Mouse (Mus musculus): ENCODE results near the gene Zkscan14. TPM values are rescaled to one million over a fixed set of nuclear protein-coding genes. Genes with fewer than 3 reads are reported as not detected.

Gene Zkscan14
- polyA plus RNA-seq, 1 experiment from 2014 or later = 5.5 TPM

GRCm38 (mm10) chr5:145190875-145191798, 10.5 kb downstream of the Zkscan14 start:
- peaks cover 26% of the 10 kb centered on the region for H3K4me1 ChIP-seq (ENCODE audit: insufficient read depth)
- 0 out of 2 replicates have a peak, but pooled peaks have one; percentile 3 for TF ChIP-seq CTCF (IDR thresholded peaks at IDR 0.05; ENCODE audit: low read depth)
- TF ChIP-seq EP300 (IDR thresholded peaks at IDR 0.05; ENCODE audit: low read depth) = no peak
- H3K27ac ChIP-seq (ENCODE audit: low read depth) = peak overlapping the region; percentile 91
- peak overlapping the region; percentile 78 for H3K4me3 ChIP-seq (ENCODE audit: low read depth, low read length)
- DNase-seq (peak; percentile 92), ATAC-seq (peak; percentile 95)
- H3K27me3 ChIP-seq (ENCODE audit: insufficient read depth, low read length) = no peaks in the 10 kb centered on the region
- WGBS (ENCODE audit: insufficient replicate concordance) = under 1% methylated on average over 41 of the region's 41 CpGs
- no peaks in the 10 kb centered on the region for H3K9me3 ChIP-seq (ENCODE audit: low read length)
- H3K4me2 ChIP-seq (ENCODE audit: low read depth, low read length) = peak overlapping the region; percentile 91
- peaks cover 41% of the 10 kb centered on the region for H3K36me3 ChIP-seq (replicated peaks; ENCODE audit: insufficient read depth, low read length)
- H3K9ac ChIP-seq (replicated peaks) = peak overlapping the region; percentile 94

- ATAC-seq = 0 out of 2 replicates have a peak, but pooled peaks have one; percentile 3
- Histone ChIP-seq H3K9me3 (ENCODE audit: low read length) (no peaks in the 10 kb centered on the region), H3K27ac (ENCODE audit: low read depth) (peak overlapping the region; percentile 91), H3K4me3 (ENCODE audit: low read depth, low read length) (peak overlapping the region; percentile 78), H3K9ac (replicated peaks) (peak overlapping the region; percentile 94), H3K4me1 (ENCODE audit: insufficient read depth) (peaks cover 26% of the 10 kb centered on the region), H3K36me3 (replicated peaks; ENCODE audit: insufficient read depth, low read length) (peaks cover 41% of the 10 kb centered on the region), H3K27me3 (ENCODE audit: insufficient read depth, low read length) (no peaks in the 10 kb centered on the region), H3K4me2 (ENCODE audit: low read depth, low read length) (peak overlapping the region; percentile 91)
- TF ChIP-seq EP300 (IDR thresholded peaks at IDR 0.05; ENCODE audit: low read depth) (no peak), CTCF (IDR thresholded peaks at IDR 0.05; ENCODE audit: low read depth) (no peak)
- 24% methylated on average over 5 of the region's 5 CpGs for WGBS (ENCODE audit: insufficient replicate concordance)
- DNase-seq = no peak
Observed at GRCm38 (mm10) chr5:145190373-145190772, 11.3 kb downstream of the Zkscan14 start.

DNA sequence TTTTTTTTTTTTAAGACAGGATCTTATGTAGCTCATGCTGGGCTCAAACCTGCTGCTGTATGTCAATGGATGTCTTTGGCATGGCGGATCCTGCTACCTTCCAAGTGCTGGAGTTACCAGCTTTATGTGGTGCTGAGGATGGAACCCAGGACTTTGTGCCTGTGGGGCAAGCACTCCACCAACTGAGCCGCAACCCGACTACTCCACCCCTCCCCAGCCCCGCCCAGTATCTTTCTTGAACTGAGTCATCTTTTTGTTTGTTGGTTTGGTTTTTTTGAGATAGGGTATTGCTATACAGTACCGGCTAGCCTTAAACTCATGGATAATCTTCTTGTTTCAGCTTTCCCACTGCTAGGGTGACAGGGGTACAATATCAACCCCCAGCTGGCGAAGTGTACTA, 12.3 kb downstream of the Zkscan14 start:
- Histone ChIP-seq H3K9ac (replicated peaks) (peak overlapping the region; percentile 94; the same call in 1 of the 2 replicates), H3K27me3 (ENCODE audit: insufficient read depth, low read length) (no peaks in the 10 kb centered on the region), H3K4me3 (ENCODE audit: low read depth, low read length) (no peak overlapping the region), H3K36me3 (replicated peaks; ENCODE audit: insufficient read depth, low read length) (peaks cover 39% of the 10 kb centered on the region), H3K4me1 (ENCODE audit: insufficient read depth) (peaks cover 26% of the 10 kb centered on the region), H3K27ac (ENCODE audit: low read depth) (no peak overlapping the region), H3K4me2 (ENCODE audit: low read depth, low read length) (peak overlapping the region; percentile 91), H3K9me3 (ENCODE audit: low read length) (no peaks in the 10 kb centered on the region)
- DNase-seq (no peak), ATAC-seq (no peak)
- 64% methylated on average over 6 of the region's 6 CpGs for WGBS (ENCODE audit: insufficient replicate concordance)
- no peak for TF ChIP-seq CTCF (IDR thresholded peaks at IDR 0.05; ENCODE audit: low read depth)
- TF ChIP-seq EP300 (IDR thresholded peaks at IDR 0.05; ENCODE audit: low read depth) = no peak

DNA sequence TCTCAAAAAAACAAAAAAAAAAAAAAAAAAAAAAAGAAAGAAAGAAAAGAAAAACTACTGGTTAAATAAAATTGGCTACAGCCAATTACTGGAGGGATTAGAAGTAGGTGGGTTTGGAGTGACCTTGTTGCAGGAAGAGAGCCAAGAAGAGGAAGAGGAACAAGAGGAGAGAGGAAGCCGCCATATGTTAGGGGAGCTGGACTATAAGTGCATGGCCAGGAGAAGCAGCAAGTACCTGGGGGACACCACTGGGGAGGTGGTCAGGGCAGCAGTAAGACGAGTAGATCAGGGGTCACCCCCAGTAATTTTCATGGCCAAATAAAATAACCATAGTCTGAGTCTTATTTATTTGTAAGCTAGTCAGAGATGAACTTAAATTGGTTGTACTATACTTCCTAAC, 16.4 kb downstream of the Zkscan14 start:
- H3K27me3 ChIP-seq (ENCODE audit: insufficient read depth, low read length) = no peaks in the 10 kb centered on the region
- DNase-seq (no peak), ATAC-seq (no peak)
- H3K27ac ChIP-seq (ENCODE audit: low read depth) = no peak overlapping the region
- no peaks in the 10 kb centered on the region for H3K9me3 ChIP-seq (ENCODE audit: low read length)
- peaks cover 15% of the 10 kb centered on the region for H3K4me1 ChIP-seq (ENCODE audit: insufficient read depth)
- 71% methylated on average over 2 of the region's 2 CpGs for WGBS (ENCODE audit: insufficient replicate concordance)
- no peak overlapping the region for H3K4me3 ChIP-seq (ENCODE audit: low read depth, low read length)
- no peak overlapping the region for H3K4me2 ChIP-seq (ENCODE audit: low read depth, low read length)
- no peak overlapping the region for H3K9ac ChIP-seq (replicated peaks)
- TF ChIP-seq EP300 (IDR thresholded peaks at IDR 0.05; ENCODE audit: low read depth) = no peak
- TF ChIP-seq CTCF (IDR thresholded peaks at IDR 0.05; ENCODE audit: low read depth) = no peak
- H3K36me3 ChIP-seq (replicated peaks; ENCODE audit: insufficient read depth, low read length) = peaks cover 77% of the 10 kb centered on the region

GRCm38 (mm10) chr5:145178461-145178980, 23.1 kb downstream of the Zkscan14 start:
- Histone ChIP-seq H3K9me3 (ENCODE audit: low read length) (no peaks in the 10 kb centered on the region), H3K4me1 (ENCODE audit: insufficient read depth) (no peaks in the 10 kb centered on the region), H3K27ac (ENCODE audit: low read depth) (peak overlapping the region; percentile 63), H3K9ac (replicated peaks) (no peak overlapping the region), H3K4me3 (ENCODE audit: low read depth, low read length) (peak overlapping the region; percentile 13; the same call in 1 of the 2 replicates), H3K36me3 (replicated peaks; ENCODE audit: insufficient read depth, low read length) (peaks cover 93% of the 10 kb centered on the region), H3K4me2 (ENCODE audit: low read depth, low read length) (peak overlapping the region; percentile 35), H3K27me3 (ENCODE audit: insufficient read depth, low read length) (no peaks in the 10 kb centered on the region)
- ATAC-seq (peak; percentile 77), DNase-seq (peak; percentile 32)
- TF ChIP-seq EP300 (IDR thresholded peaks at IDR 0.05; ENCODE audit: low read depth) (no peak), CTCF (IDR thresholded peaks at IDR 0.05; ENCODE audit: low read depth) (no peak)
- 61% methylated on average over 18 of the region's 18 CpGs for WGBS (ENCODE audit: insufficient replicate concordance)

- peak overlapping the region; percentile 92 for H3K9ac ChIP-seq (replicated peaks)
- peak; percentile 22 for ATAC-seq
- WGBS (ENCODE audit: insufficient replicate concordance) = 0% methylated on average over 26 of the region's 28 CpGs
- H3K9me3 ChIP-seq (ENCODE audit: low read length) = no peaks in the 10 kb centered on the region
- H3K27ac ChIP-seq (ENCODE audit: low read depth) = peak overlapping the region; percentile 91
- no peaks in the 10 kb centered on the region for H3K27me3 ChIP-seq (ENCODE audit: insufficient read depth, low read length)
- peaks cover 19% of the 10 kb centered on the region for H3K4me1 ChIP-seq (ENCODE audit: insufficient read depth)
- TF ChIP-seq CTCF (IDR thresholded peaks at IDR 0.05; ENCODE audit: low read depth) (no peak), EP300 (IDR thresholded peaks at IDR 0.05; ENCODE audit: low read depth) (no peak)
- peak overlapping the region; percentile 73 for H3K4me3 ChIP-seq (ENCODE audit: low read depth, low read length)
- H3K36me3 ChIP-seq (replicated peaks; ENCODE audit: insufficient read depth, low read length) = peaks cover 33% of the 10 kb centered on the region
- DNase-seq = no peak
- peak overlapping the region; percentile 85 for H3K4me2 ChIP-seq (ENCODE audit: low read depth, low read length)
Observed at GRCm38 (mm10) chr5:145167306-145167661, 34.4 kb downstream of the Zkscan14 start.
